Mouse (Mus musculus) kidney, embryonic 15.5 days (tissue): Measurements from ENCODE around the gene Slc16a10. TPM values are rescaled to one million over a fixed set of nuclear protein-coding genes. Genes with fewer than 3 reads are reported as not detected.

Experiments
- ATAC-seq: fragments of 200-750 bp; cut with Nextera tagmentation; replicated peaks from 2 replicates; pipeline ENCODE4 v1.8.0; 2017; ENCODE audit warnings: moderate TSS enrichment; ENCODE audit not compliant: low FRiP score
- H3K27ac ChIP-seq: fragments of 300-500 bp; sonication (generic); 2 replicates; pipeline ENCODE4 v1.5.1; 2015; ENCODE audit warnings: mild to moderate bottlenecking, inconsistent platforms
- H3K27me3 ChIP-seq: fragments of 300-500 bp; sonication (generic); 2 replicates; pipeline ENCODE4 v1.6.1; 2015; ENCODE audit warnings: inconsistent platforms
- H3K36me3 ChIP-seq: fragments of 300-500 bp; sonication (generic); 2 replicates; pipeline ENCODE4 v1.6.1; 2015; ENCODE audit warnings: inconsistent platforms
- H3K4me1 ChIP-seq: fragments of 300-500 bp; sonication (generic); 2 replicates; pipeline ENCODE4 v1.6.1; 2015; ENCODE audit warnings: inconsistent platforms
- H3K4me2 ChIP-seq: fragments of 300-500 bp; sonication (generic); 2 replicates; pipeline ENCODE4 v1.6.1; 2015; ENCODE audit warnings: moderate library complexity, mild to moderate bottlenecking, inconsistent platforms
- H3K4me3 ChIP-seq: fragments of 300-500 bp; sonication (generic); replicated peaks from 2 replicates; pipeline ENCODE4 v1.5.1; 2015; ENCODE audit warnings: mild to moderate bottlenecking, inconsistent platforms
- H3K9ac ChIP-seq: fragments of 300-500 bp; sonication (generic); 2 replicates; pipeline ENCODE4 v1.6.1; 2015; ENCODE audit warnings: mild to moderate bottlenecking, inconsistent platforms
- H3K9me3 ChIP-seq: fragments of 300-500 bp; sonication (generic); replicated peaks from 2 replicates; pipeline ENCODE4 v1.6.1; 2016; ENCODE audit warnings: inconsistent platforms
- WGBS: fragments of 180-500 bp; shearing (Covaris S2); methylation state at CpG from one replicate; pipeline ENCODE4 v1.1.7; 2015; ENCODE audit warnings: mixed read lengths; 5-methylcytosine and 5-hydroxymethylcytosine counted together
- polyA plus RNA-seq: library from polyadenylated mRNA; unstranded; fragments of >200 nt; fragmentation: Nextera tagmentation; extraction: Ambion mirVana; gene quantifications from 2 replicates; pipeline ENCODE4 v1.2.1, GENCODE M21; 2015

Slc16a10 gene
- polyA plus RNA-seq, 1 experiment from 2014 or later = 12.5 TPM

- Histone ChIP-seq H3K36me3 (no peaks in the 10 kb centered on the region), H3K4me3 (no peak overlapping the region), H3K9me3 (no peaks in the 10 kb centered on the region), H3K4me2 (no peak overlapping the region), H3K9ac (no peak overlapping the region), H3K27ac (no peak overlapping the region), H3K4me1 (0 out of 2 replicates have a peak, but pooled peaks cover 4% of the 10 kb centered on the region), H3K27me3 (no peaks in the 10 kb centered on the region)
- 75% methylated on average over 3 of the region's 3 CpGs for WGBS
- no peak for ATAC-seq
These were observed 39.9 kb downstream of the Slc16a10 start for GRCm38 (mm10) chr10:40102166-40102565.

- no peak for ATAC-seq
- WGBS = 94% methylated on average over 1 of the region's 1 CpGs
- Histone ChIP-seq H3K4me3 (no peak overlapping the region), H3K4me1 (0 out of 2 replicates have a peak, but pooled peaks cover 4% of the 10 kb centered on the region), H3K9me3 (no peaks in the 10 kb centered on the region), H3K36me3 (no peaks in the 10 kb centered on the region), H3K4me2 (no peak overlapping the region), H3K27ac (no peak overlapping the region), H3K9ac (no peak overlapping the region), H3K27me3 (no peaks in the 10 kb centered on the region)
These were observed 43.6 kb downstream of the Slc16a10 start for GRCm38 (mm10) chr10:40098441-40098840.

GRCm38 (mm10) chr10:40097519-40097918, 44.5 kb downstream of the Slc16a10 start:
- no peak overlapping the region for H3K4me3 ChIP-seq
- no peak overlapping the region for H3K9ac ChIP-seq
- H3K27me3 ChIP-seq = no peaks in the 10 kb centered on the region
- ATAC-seq = no peak
- H3K9me3 ChIP-seq = no peaks in the 10 kb centered on the region
- H3K4me1 ChIP-seq = no peaks in the 10 kb centered on the region
- WGBS = 69% methylated on average over 4 of the region's 4 CpGs
- H3K36me3 ChIP-seq = no peaks in the 10 kb centered on the region
- H3K27ac ChIP-seq = no peak overlapping the region
- no peak overlapping the region for H3K4me2 ChIP-seq

GRCm38 (mm10) chr10:40094752-40095151, 47.3 kb downstream of the Slc16a10 start:
- Histone ChIP-seq H3K36me3 (no peaks in the 10 kb centered on the region), H3K4me1 (no peaks in the 10 kb centered on the region), H3K27ac (no peak overlapping the region), H3K9me3 (no peaks in the 10 kb centered on the region), H3K4me3 (no peak overlapping the region), H3K9ac (no peak overlapping the region), H3K27me3 (no peaks in the 10 kb centered on the region), H3K4me2 (no peak overlapping the region)
- no peak for ATAC-seq
- 88% methylated on average over 2 of the region's 2 CpGs for WGBS

- Histone ChIP-seq H3K4me2 (no peak overlapping the region), H3K27me3 (no peaks in the 10 kb centered on the region), H3K9me3 (no peaks in the 10 kb centered on the region), H3K36me3 (no peaks in the 10 kb centered on the region), H3K4me1 (no peaks in the 10 kb centered on the region), H3K9ac (no peak overlapping the region), H3K27ac (no peak overlapping the region), H3K4me3 (no peak overlapping the region)
- no peak for ATAC-seq
These were observed 48.5 kb downstream of the Slc16a10 start for GRCm38 (mm10) chr10:40093526-40093925.

- no peaks in the 10 kb centered on the region for H3K36me3 ChIP-seq
- no peaks in the 10 kb centered on the region for H3K4me1 ChIP-seq
- ATAC-seq = no peak
- H3K27ac ChIP-seq = no peak overlapping the region
- H3K9ac ChIP-seq = no peak overlapping the region
- no peak overlapping the region for H3K4me2 ChIP-seq
- WGBS = 77% methylated on average over 2 of the region's 2 CpGs
- no peaks in the 10 kb centered on the region for H3K9me3 ChIP-seq
- no peaks in the 10 kb centered on the region for H3K27me3 ChIP-seq
- no peak overlapping the region for H3K4me3 ChIP-seq
These were observed 50.6 kb downstream of the Slc16a10 start for GRCm38 (mm10) chr10:40091455-40091854.

GRCm38 (mm10) chr10:40090504-40091428, 51.3 kb downstream of the Slc16a10 start:
- WGBS = 78% methylated on average over 11 of the region's 11 CpGs
- no peak overlapping the region for H3K4me3 ChIP-seq
- no peak for ATAC-seq
- no peak overlapping the region for H3K9ac ChIP-seq
- H3K4me2 ChIP-seq = no peak overlapping the region
- no peak overlapping the region for H3K27ac ChIP-seq
- H3K27me3 ChIP-seq = no peaks in the 10 kb centered on the region
- H3K9me3 ChIP-seq = no peaks in the 10 kb centered on the region
- no peaks in the 10 kb centered on the region for H3K4me1 ChIP-seq
- H3K36me3 ChIP-seq = no peaks in the 10 kb centered on the region

GRCm38 (mm10) chr10:40084332-40085093, 57.5 kb downstream of the Slc16a10 start:
- Histone ChIP-seq H3K4me1 (peaks cover 9% of the 10 kb centered on the region), H3K27ac (no peak overlapping the region), H3K36me3 (no peaks in the 10 kb centered on the region), H3K9ac (no peak overlapping the region), H3K4me3 (no peak overlapping the region), H3K27me3 (no peaks in the 10 kb centered on the region; the same call in 1 of the 2 replicates), H3K4me2 (no peak overlapping the region), H3K9me3 (no peaks in the 10 kb centered on the region)
- ATAC-seq = no peak
- WGBS = 79% methylated on average over 12 of the region's 12 CpGs

- Histone ChIP-seq H3K36me3 (no peaks in the 10 kb centered on the region), H3K4me3 (no peak overlapping the region), H3K27ac (no peak overlapping the region), H3K27me3 (no peaks in the 10 kb centered on the region; the same call in 1 of the 2 replicates), H3K9ac (no peak overlapping the region), H3K9me3 (no peaks in the 10 kb centered on the region), H3K4me1 (peaks cover 9% of the 10 kb centered on the region), H3K4me2 (no peak overlapping the region)
- 71% methylated on average over 4 of the region's 4 CpGs for WGBS
- no peak for ATAC-seq
These were observed 58.5 kb downstream of the Slc16a10 start for GRCm38 (mm10) chr10:40083556-40083955.

- WGBS = 86% methylated on average over 7 of the region's 7 CpGs
These were observed 59.4 kb downstream of the Slc16a10 start for GRCm38 (mm10) chr10:40082668-40083067.

GRCm38 (mm10) chr10:40080533-40080932, 61.5 kb downstream of the Slc16a10 start:
- WGBS = 62% methylated on average over 10 of the region's 10 CpGs
- Histone ChIP-seq H3K4me2 (no peak overlapping the region), H3K36me3 (no peaks in the 10 kb centered on the region), H3K27ac (no peak overlapping the region), H3K4me3 (no peak overlapping the region), H3K9ac (no peak overlapping the region), H3K4me1 (peaks cover 9% of the 10 kb centered on the region), H3K9me3 (no peaks in the 10 kb centered on the region), H3K27me3 (no peaks in the 10 kb centered on the region; the same call in 1 of the 2 replicates)
- no peak for ATAC-seq

More at GRCm38 (mm10) chr10:40082668-40083067, 59.4 kb downstream of the Slc16a10 start:
- no peak for ATAC-seq
- Histone ChIP-seq H3K9ac (no peak overlapping the region), H3K4me3 (no peak overlapping the region), H3K4me2 (no peak overlapping the region), H3K27me3 (no peaks in the 10 kb centered on the region; the same call in 1 of the 2 replicates), H3K4me1 (peaks cover 9% of the 10 kb centered on the region), H3K9me3 (no peaks in the 10 kb centered on the region), H3K36me3 (no peaks in the 10 kb centered on the region), H3K27ac (no peak overlapping the region)

- H3K4me2 ChIP-seq = no peak overlapping the region
- no peak for ATAC-seq
- H3K9ac ChIP-seq = no peak overlapping the region
- 81% methylated on average over 2 of the region's 2 CpGs for WGBS
- H3K4me1 ChIP-seq = peaks cover 7% of the 10 kb centered on the region
- H3K27ac ChIP-seq = no peak overlapping the region
- no peaks in the 10 kb centered on the region for H3K36me3 ChIP-seq
- no peak overlapping the region for H3K4me3 ChIP-seq
- H3K9me3 ChIP-seq = no peaks in the 10 kb centered on the region
- no peaks in the 10 kb centered on the region; the same call in 1 of the 2 replicates for H3K27me3 ChIP-seq
These were observed 62.8 kb downstream of the Slc16a10 start for GRCm38 (mm10) chr10:40079256-40079655.
